Mouse (Mus musculus) small intestine, adult 10 weeks (tissue): Measurements from ENCODE around the gene Efr3b. TPM values are rescaled to one million over a fixed set of nuclear protein-coding genes. Genes with fewer than 3 reads are reported as not detected.

Experiments
- polyA plus RNA-seq: library from polyadenylated mRNA; stranded (reverse); fragments of 350-450 nt; fragmentation: Illumina TruSeq; extraction: RNeasy Lipid Tissue Mini Kit (QIAGEN cat#74804); gene quantifications from one replicate; pipeline ENCODE4 v1.2.3, GENCODE M21; 2014; ENCODE audit warnings: low replicate concordance

The Efr3b gene
- polyA plus RNA-seq, result 9.8 TPM

GRCm38 (mm10) chr12:4038061-4039041 is at the start of gene Efr3b:
Gene Efr3b, minus strand, starts transcription at chr12:4038915.

GRCm38 (mm10) chr12:4082132-4083001 is 43.7 kb upstream of the Efr3b start, which contains the start of gene Dnajc27:
Gene Dnajc27, plus strand, starts transcription at chr12:4082583.

GRCm38 (mm10) chr12:3954651-3955050 is 84.1 kb downstream of the Efr3b start, which contains the start of gene Pomc:
Gene Pomc, plus strand, starts transcription at chr12:3954951.

Other genes with a start within 250 kb of the Efr3b start
- 6.4 TPM for gene Dnmt3a, start 232.9 kb downstream of the Efr3b start, polyA plus RNA-seq
- not detected for gene Pomc, start 84.0 kb downstream of the Efr3b start, polyA plus RNA-seq
- 0.82 TPM for gene Dnajc27, start 43.7 kb upstream of the Efr3b start, polyA plus RNA-seq
- 0.22 TPM for gene Adcy3, start 94.2 kb upstream of the Efr3b start, polyA plus RNA-seq
- 2.1 TPM for gene Ptrhd1, start 195.1 kb upstream of the Efr3b start, polyA plus RNA-seq
- gene Cenpo, start 195.4 kb upstream of the Efr3b start, polyA plus RNA-seq, result 5.1 TPM